In the genomic region with DNA sequence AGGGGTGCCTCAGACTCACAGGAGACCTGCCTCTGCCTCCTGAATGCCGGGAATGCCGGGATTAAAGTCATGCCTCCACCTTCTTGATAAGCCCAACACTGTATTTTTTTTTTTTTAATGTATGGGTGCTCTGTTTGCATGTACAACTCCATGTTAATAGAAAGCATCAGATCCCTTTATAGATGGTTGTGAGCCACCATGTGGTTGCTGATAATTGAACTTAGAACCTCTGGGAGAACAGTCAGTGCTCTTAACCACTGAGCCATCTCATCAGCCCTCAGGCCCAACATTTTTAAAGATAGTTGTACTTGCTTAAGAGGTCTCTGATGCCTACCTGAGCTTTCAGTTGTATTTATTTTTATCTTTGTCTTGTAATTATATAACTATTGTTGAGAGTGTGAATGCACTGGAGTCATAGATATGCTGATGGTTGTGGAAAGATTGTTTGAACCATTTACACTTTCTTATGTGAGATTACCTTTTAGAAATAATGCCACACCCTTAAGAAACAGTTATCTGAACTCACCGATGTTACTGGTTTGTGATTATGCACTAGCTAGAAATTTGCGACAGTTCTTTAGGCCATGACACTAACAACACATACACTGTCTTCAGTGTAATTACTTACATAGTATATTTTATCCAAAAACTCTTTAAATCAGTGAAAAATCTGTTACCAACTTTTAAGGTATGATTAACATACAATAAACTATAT, we compare ENCODE assay signal across 19 mouse cellular contexts.
"Had no signal": no experiment of that assay in that cellular context is flagged by ENCODE, and none has a peak within 500 bp of the region (broad histone marks: within the 10 kb centered on the region; RNA-seq: fewer than 3 reads in every experiment).

No protein-coding gene starts in this region.

- H3K4me3 ChIP-seq: kidney, embryonic 15.5 days; limb, embryonic 10.5 days; limb, embryonic 13.5 days; megakaryocyte, embryonic 14.5 days had no signal

- H3K4me2 ChIP-seq: kidney, embryonic 15.5 days; limb, embryonic 13.5 days; lung, embryonic 14.5 days; midbrain, embryonic 11.5 days had no signal

- H3K27me3 ChIP-seq: kidney, embryonic 15.5 days; limb, embryonic 13.5 days; megakaryocyte, embryonic 14.5 days had no signal

- ATAC-seq: lung, postnatal 0 days had no signal

- H3K27ac ChIP-seq: kidney, embryonic 15.5 days; limb, embryonic 10.5 days; limb, embryonic 13.5 days; macrophage; stomach, postnatal 0 days had no signal

- H3K4me1 ChIP-seq: kidney, embryonic 15.5 days; limb, embryonic 10.5 days; limb, embryonic 13.5 days had no signal

- H3K9ac ChIP-seq: kidney, embryonic 15.5 days; limb, embryonic 13.5 days; lung, embryonic 14.5 days had no signal

- H3K36me3 ChIP-seq: kidney, embryonic 15.5 days had no signal

- DNase-seq: kidney, adult 11 months; kidney, adult 8-10 months; kidney, postnatal 10 days; kidney, postnatal 4 days; lung, embryonic 14.5 days; midbrain, embryonic 14.5 days; right cerebral cortex, postnatal 14 days; right cerebral cortex, postnatal 4 days; thymus, adult 2 months; thymus, postnatal 14 days; thymus, postnatal 4 days had no signal

- H3K9me3 ChIP-seq: kidney, embryonic 15.5 days; limb, embryonic 10.5 days; megakaryocyte, embryonic 14.5 days had no signal
